Mouse (Mus musculus) adrenal gland, adult 18-20 months (tissue): ENCODE data around the gene Ankrd36. TPM values are rescaled to one million over a fixed set of nuclear protein-coding genes. Genes with fewer than 3 reads are reported as not detected.
A peak's percentile ranks its signal among the peaks of the same experiment; 100 is the strongest.

Experiments
- DNase-seq, 2 experiments: peaks; one replicate each; pipeline ENCODE4 v3.0.0; 2021 to 2022; ENCODE audit warnings: low spot score in 2 of 2
- total RNA-seq, 2 experiments: library from RNA; stranded (reverse); gene quantifications; 1 replicate in 1 of 2; 2 replicates in 1 of 2; pipeline ENCODE4 v1.2.3; 2021

Ankrd36 gene
- total RNA-seq, 2 experiments from 2014 or later, result not detected

- DNase-seq, result no peak
Measured at GRCm38 (mm10) chr11:5650321-5650720, 80.8 kb downstream of the Ankrd36 start.

- DNase-seq, result peak in 1 of 2 experiments; percentile 27
Measured at GRCm38 (mm10) chr11:5682541-5682940, 113.1 kb downstream of the Ankrd36 start.

- DNase-seq, result no peak
Measured at GRCm38 (mm10) chr11:5684283-5684682, 114.8 kb downstream of the Ankrd36 start.

GRCm38 (mm10) chr11:5691775-5692174 is 122.3 kb downstream of the Ankrd36 start:
- peak; percentile 44 for DNase-seq

GRCm38 (mm10) chr11:5700808-5701207 is 131.3 kb downstream of the Ankrd36 start:
- DNase-seq, result no peak

- DNase-seq, result no peak
Measured at GRCm38 (mm10) chr11:5701300-5701699, 131.8 kb downstream of the Ankrd36 start.

GRCm38 (mm10) chr11:5701821-5702220 is 132.3 kb downstream of the Ankrd36 start:
- no peak for DNase-seq

GRCm38 (mm10) chr11:5702271-5702956 is 132.9 kb downstream of the Ankrd36 start:
- DNase-seq, result no peak

GRCm38 (mm10) chr11:5702957-5703332 is 133.5 kb downstream of the Ankrd36 start:
- no peak for DNase-seq

- DNase-seq, result no peak
Measured at GRCm38 (mm10) chr11:5703341-5703740, 133.9 kb downstream of the Ankrd36 start.

GRCm38 (mm10) chr11:5705972-5706371 is 136.5 kb downstream of the Ankrd36 start:
- DNase-seq, result no peak

GRCm38 (mm10) chr11:5706874-5707529 is 137.5 kb downstream of the Ankrd36 start:
- peak; percentile 49 to 58 for DNase-seq

- DNase-seq, result peak; percentile 90 to 92
Measured at GRCm38 (mm10) chr11:5707530-5708353, 138.3 kb downstream of the Ankrd36 start.

GRCm38 (mm10) chr11:5715179-5715578 is 145.7 kb downstream of the Ankrd36 start:
- DNase-seq, result no peak

- DNase-seq, result no peak
Measured at GRCm38 (mm10) chr11:5715630-5716105, 146.2 kb downstream of the Ankrd36 start, which contains the start of gene Mrps24. Gene Mrps24, minus strand, starts transcription at chr11:5715680.

- no peak for DNase-seq
Measured at GRCm38 (mm10) chr11:5716246-5716645, 146.8 kb downstream of the Ankrd36 start.

GRCm38 (mm10) chr11:5716938-5717705 is 147.6 kb downstream of the Ankrd36 start:
- no peak for DNase-seq

GRCm38 (mm10) chr11:5718611-5719354 is 149.3 kb downstream of the Ankrd36 start:
- DNase-seq, result no peak

- no peak for DNase-seq
Measured at GRCm38 (mm10) chr11:5729582-5729981, 160.1 kb downstream of the Ankrd36 start.

GRCm38 (mm10) chr11:5732401-5732800 is 162.9 kb downstream of the Ankrd36 start:
- DNase-seq, result no peak
